Comparison of ENCODE assay signal across 8 mouse cellular contexts in genomic region chr5:36377456-36378369, GRCm38 (mm10). TPM values are rescaled to one million over a fixed set of nuclear protein-coding genes. Genes with fewer than 3 reads are reported as not detected.
DNase-seq lines count a peak whose midpoint lies in the region; ATAC-seq and TF ChIP-seq lines count a peak whose summit lies in the region.

No protein-coding gene starts in this region.

- TF ChIP-seq CTCF in bone marrow, adult 2 months (IDR thresholded peaks at IDR 0.05; ENCODE audit: control insufficient read depth, insufficient read depth, low read length), result no peak
- no peak for TF ChIP-seq CTCF in left cerebral cortex, adult 2 months (IDR thresholded peaks at IDR 0.05)

- peak; percentile 33 for ATAC-seq in neutrophil, adult 5-6 weeks (ENCODE audit: extremely low read depth, insufficient number of reproducible peaks, low FRiP score, poor library complexity, severe bottlenecking)

- intact Hi-C loops in left cerebral cortex, adult 2 months (cut with DNase I), result no loop called here

- H3K4me3 ChIP-seq in bone marrow, adult 2 months (replicated peaks; ENCODE audit: control insufficient read depth, low read depth, low read length), result no peak overlapping the region
- no peak overlapping the region for H3K4me3 ChIP-seq in left cerebral cortex, adult 2 months

- H3K4me1 ChIP-seq in bone marrow, adult 2 months (ENCODE audit: control insufficient read depth, insufficient read depth, low read length), result peaks cover 9% of the 10 kb centered on the region

- TF ChIP-seq POLR2A in bone marrow, adult 2 months (IDR thresholded peaks at IDR 0.05; ENCODE audit: borderline replicate concordance, control insufficient read depth, low read depth, low read length), result 0 out of 2 replicates have a peak, but pooled peaks have one; percentile 30

- H3K27ac ChIP-seq in bone marrow, adult 2 months (ENCODE audit: control insufficient read depth, insufficient read depth, low read depth, low read length, poor library complexity), result peak overlapping the region; percentile 86
- no peak overlapping the region for H3K27ac ChIP-seq in left cerebral cortex, adult 2 months

- peak; percentile 43 for DNase-seq in 3134 (ENCODE audit: extremely low read depth, insufficient read length, low spot score)
- peak; percentile 81 for DNase-seq in heart, postnatal 4 days
- no peak for DNase-seq in layer of hippocampus, adult 8-10 months (ENCODE audit: low spot score in 2 of 2)
- DNase-seq in right cerebral cortex, adult 18-20 months, result no peak
- no peak for DNase-seq in right cerebral cortex, postnatal 25 days
- DNase-seq in left cerebral cortex, adult 2 months (ENCODE audit: extremely low spot score in 1 of 2, low spot score in 2 of 2), result no peak

- WGBS in bone marrow, adult 2 months, result 15% methylated on average over 8 of the region's 8 CpGs

RNA-seq across cellular contexts. Expression of gene Sorcs2, which starts 20.2 kb away (rescaled TPM):
- 0.68 and 2.5 TPM in 2 replicates for polyA plus RNA-seq in bone marrow, adult 2 months (2011; ENCODE audit: insufficient read depth, insufficient read length, low replicate concordance, missing spikeins)
- 10 to 100 TPM; 18.1 TPM for total RNA-seq in heart, postnatal 4 days (2021)
- total RNA-seq in neutrophil, adult 5-6 weeks (2017), result 2.5 and 2.8 TPM in 2 replicates
- 10 to 100 TPM; 46.9 to 54.4 (median 48.9) TPM for total RNA-seq in layer of hippocampus, adult 8-10 months (2022)
- total RNA-seq in left cerebral cortex, adult 2 months (2021), result 10 to 100 TPM; 39.3 to 39.7 TPM

Comparison
In these comparisons a context has a peak if more than half of its experiments do, and no peak if none do; other contexts are left out.
1. DNase-seq: peak in 3134 (single experiment) and heart, postnatal 4 days (single experiment); none in layer of hippocampus, adult 8-10 months (0 of 2), right cerebral cortex, adult 18-20 months (single experiment), right cerebral cortex, postnatal 25 days (single experiment) and left cerebral cortex, adult 2 months (0 of 2).